Mouse (Mus musculus) small intestine, adult 2 months (tissue): ENCODE data around the gene Zfp423. TPM values are rescaled to one million over a fixed set of nuclear protein-coding genes. Genes with fewer than 3 reads are reported as not detected.

Source experiments
- H3K27ac ChIP-seq: fragments of 200-500 bp; 2 replicates; pipeline ENCODE4 v1.5.1; 2012; ENCODE audit warnings: low read depth, low read length, control low read depth, inconsistent platforms; ENCODE audit not compliant: insufficient read depth
- H3K27me3 ChIP-seq: fragments of 200-500 bp; 2 replicates; pipeline ENCODE4 v1.6.1; 2012; ENCODE audit warnings: mild to moderate bottlenecking, moderate library complexity, low read length, inconsistent platforms; ENCODE audit not compliant: control insufficient read depth, insufficient read depth
- H3K36me3 ChIP-seq: fragments of 200-500 bp; 2 replicates; pipeline ENCODE4 v1.6.1; 2012; ENCODE audit warnings: mild to moderate bottlenecking, low read length, control low read depth, inconsistent platforms; ENCODE audit not compliant: control insufficient read depth, insufficient read depth
- H3K4me1 ChIP-seq: fragments of 200-500 bp; 2 replicates; pipeline ENCODE4 v1.6.1; 2012; ENCODE audit warnings: low read length, inconsistent platforms, mixed read lengths; ENCODE audit not compliant: control insufficient read depth, insufficient read depth, insufficient read length
- H3K4me3 ChIP-seq: fragments of 200-500 bp; 2 replicates; pipeline ENCODE4 v1.5.1; 2012; ENCODE audit warnings: low read depth, mild to moderate bottlenecking, control low read depth, inconsistent platforms, low read length, moderate library complexity
- CTCF ChIP-seq: fragments of 200-500 bp; IDR thresholded peaks from 2 replicates; pipeline ENCODE4 v1.5.1; 2012; ENCODE audit warnings: low read depth, mild to moderate bottlenecking, control low read depth, inconsistent platforms, low read length, moderate library complexity, mixed read lengths; ENCODE audit not compliant: insufficient replicate concordance, insufficient read length; ENCODE audit errors: extremely low read depth
- POLR2A ChIP-seq: fragments of 200-500 bp; IDR thresholded peaks from 2 replicates; pipeline ENCODE4 v1.6.1; 2012; ENCODE audit warnings: low read depth, mild to moderate bottlenecking, control low read depth, inconsistent platforms, low read length, moderate library complexity
- WGBS: fragments of 180-500 bp; shearing (Covaris S2); methylation state at CpG from one replicate; pipeline ENCODE4 v1.1.7; 2018; 5-methylcytosine and 5-hydroxymethylcytosine counted together
- polyA plus RNA-seq: library from polyadenylated mRNA; depleted of rRNA; stranded (reverse); fragments of >200 nt; gene quantifications from 2 replicates; pipeline ENCODE4 v1.2.3, GENCODE M21; 2012

Gene Zfp423
- polyA plus RNA-seq, 1 experiment = 2.3 TPM

- H3K4me3 ChIP-seq = no peak overlapping the region
- no peak overlapping the region for H3K27ac ChIP-seq
- TF ChIP-seq CTCF = no peak
- no peak for TF ChIP-seq POLR2A
- H3K4me1 ChIP-seq = no peaks in the 10 kb centered on the region
- H3K36me3 ChIP-seq = no peaks in the 10 kb centered on the region
- H3K27me3 ChIP-seq = no peaks in the 10 kb centered on the region
- WGBS = 88% methylated on average over 3 of the region's 3 CpGs
These were observed 140.1 kb downstream of the Zfp423 start for GRCm38 (mm10) chr8:87819263-87819662.

DNA sequence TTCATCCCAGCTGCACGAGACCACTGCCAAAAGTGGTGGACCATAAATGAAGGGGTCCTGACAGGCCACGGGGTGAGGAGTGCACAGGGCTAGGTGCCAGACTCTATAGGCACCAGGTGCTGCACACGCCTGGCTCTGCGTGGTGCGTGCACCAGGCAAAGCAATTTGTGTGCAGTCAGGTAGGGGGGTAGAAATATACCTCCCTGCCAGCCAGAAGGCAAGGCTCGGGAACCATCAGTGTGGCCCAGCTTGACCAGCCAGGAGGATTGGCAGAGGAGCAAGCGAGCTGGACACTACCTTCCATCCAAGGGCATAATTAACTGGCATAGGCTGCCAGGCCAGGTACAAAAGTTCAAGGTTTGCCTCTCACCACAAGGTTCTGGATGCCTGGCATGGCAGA is 140.9 kb downstream of the Zfp423 start:
- H3K4me3 ChIP-seq = no peak overlapping the region
- no peak overlapping the region for H3K27ac ChIP-seq
- no peaks in the 10 kb centered on the region for H3K27me3 ChIP-seq
- no peaks in the 10 kb centered on the region for H3K4me1 ChIP-seq
- H3K36me3 ChIP-seq = no peaks in the 10 kb centered on the region
- TF ChIP-seq POLR2A (no peak), CTCF (no peak)
- 82% methylated on average over 7 of the region's 7 CpGs for WGBS

- Histone ChIP-seq H3K4me3 (no peak overlapping the region), H3K27me3 (no peaks in the 10 kb centered on the region), H3K36me3 (no peaks in the 10 kb centered on the region), H3K27ac (no peak overlapping the region), H3K4me1 (no peaks in the 10 kb centered on the region)
- no peak for TF ChIP-seq POLR2A
- TF ChIP-seq CTCF = no peak
- 77% methylated on average over 5 of the region's 5 CpGs for WGBS
These were observed 143.3 kb downstream of the Zfp423 start for GRCm38 (mm10) chr8:87816141-87816540.

DNA sequence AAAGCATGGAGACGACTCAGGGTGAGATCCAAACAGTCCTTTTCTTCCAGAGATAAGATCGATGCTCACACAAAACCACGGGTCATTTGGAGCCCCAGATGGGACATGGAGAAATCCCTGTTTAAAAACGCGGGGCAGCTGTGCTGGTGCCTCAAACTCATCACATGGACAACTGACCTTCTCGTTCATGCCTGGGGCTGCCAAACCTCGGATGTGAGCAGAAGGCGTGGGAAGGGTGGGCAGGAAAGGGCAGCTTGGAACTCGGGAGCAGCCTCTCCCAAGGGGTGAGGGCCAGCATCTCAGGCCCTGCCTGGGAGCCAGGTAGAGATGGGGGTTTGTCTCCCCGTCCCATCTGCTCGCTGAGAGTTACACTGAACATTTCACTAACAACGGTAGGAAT is 146.7 kb downstream of the Zfp423 start:
- Histone ChIP-seq H3K27me3 (no peaks in the 10 kb centered on the region), H3K4me3 (no peak overlapping the region), H3K36me3 (no peaks in the 10 kb centered on the region), H3K4me1 (no peaks in the 10 kb centered on the region), H3K27ac (no peak overlapping the region)
- WGBS = 67% methylated on average over 12 of the region's 12 CpGs
- TF ChIP-seq POLR2A = no peak
- no peak for TF ChIP-seq CTCF

DNA sequence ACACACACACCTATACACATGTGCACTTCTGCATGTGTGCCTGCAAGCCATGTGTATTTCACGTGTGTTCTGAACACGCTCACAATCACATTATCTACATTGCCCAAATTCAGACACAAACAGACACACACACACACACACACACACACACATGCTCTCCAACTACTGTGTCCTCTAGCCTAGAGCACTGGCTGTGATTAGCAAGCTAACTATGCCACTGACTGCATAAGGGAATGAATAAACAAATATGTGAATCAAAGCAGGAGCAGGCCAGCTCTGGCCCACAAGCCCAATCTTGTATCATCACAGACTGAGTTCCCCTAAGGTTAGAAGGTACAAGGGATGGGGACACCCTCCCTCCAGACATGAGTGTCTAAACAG is 147.3 kb downstream of the Zfp423 start:
- WGBS = 72% methylated on average over 2 of the region's 2 CpGs

GRCm38 (mm10) chr8:87811399-87812068 is 147.9 kb downstream of the Zfp423 start:
- Histone ChIP-seq H3K4me1 (no peaks in the 10 kb centered on the region), H3K36me3 (no peaks in the 10 kb centered on the region), H3K27me3 (no peaks in the 10 kb centered on the region), H3K4me3 (no peak overlapping the region), H3K27ac (no peak overlapping the region)
- TF ChIP-seq POLR2A (no peak), CTCF (no peak)
- 55% methylated on average over 17 of the region's 17 CpGs for WGBS

More for the DNA sequence above, 147.3 kb downstream of the Zfp423 start:
- Histone ChIP-seq H3K4me1 (no peaks in the 10 kb centered on the region), H3K27ac (no peak overlapping the region), H3K4me3 (no peak overlapping the region), H3K36me3 (no peaks in the 10 kb centered on the region), H3K27me3 (no peaks in the 10 kb centered on the region)
- no peak for TF ChIP-seq POLR2A

- 65% methylated on average over 6 of the region's 6 CpGs for WGBS
- no peak overlapping the region for H3K27ac ChIP-seq
- H3K4me3 ChIP-seq = no peak overlapping the region
- TF ChIP-seq POLR2A (no peak), CTCF (no peak)
- no peaks in the 10 kb centered on the region for H3K4me1 ChIP-seq
- H3K27me3 ChIP-seq = no peaks in the 10 kb centered on the region
- no peaks in the 10 kb centered on the region for H3K36me3 ChIP-seq
These were observed 148.6 kb downstream of the Zfp423 start for GRCm38 (mm10) chr8:87810771-87811170.

- no peak for TF ChIP-seq CTCF
- TF ChIP-seq POLR2A = no peak
- no peaks in the 10 kb centered on the region for H3K27me3 ChIP-seq
- WGBS = 36% methylated on average over 11 of the region's 11 CpGs
- H3K36me3 ChIP-seq = no peaks in the 10 kb centered on the region
- H3K27ac ChIP-seq = no peak overlapping the region
- H3K4me3 ChIP-seq = no peak overlapping the region
- H3K4me1 ChIP-seq = no peaks in the 10 kb centered on the region
These were observed 155.0 kb downstream of the Zfp423 start for GRCm38 (mm10) chr8:87804327-87804900.
